Comparison of ENCODE assay signal across 32 mouse cellular contexts in genomic region chr7:126818818-126819217, GRCm38 (mm10). TPM values are rescaled to one million over a fixed set of nuclear protein-coding genes. Genes with fewer than 3 reads are reported as not detected.
DNase-seq lines count a peak whose midpoint lies in the region; ATAC-seq and TF ChIP-seq lines count a peak whose summit lies in the region.
"Had no signal": no experiment of that assay in that cellular context is flagged by ENCODE, and none has a peak within 500 bp of the region (broad histone marks: within the 10 kb centered on the region; RNA-seq: fewer than 3 reads in every experiment).

No protein-coding gene starts in this region.

- ATAC-seq in forebrain, postnatal 0 days = no peak
- no peak for ATAC-seq in forebrain, embryonic 12.5 days (ENCODE audit: low FRiP score)
- no peak for ATAC-seq in midbrain, embryonic 11.5 days (ENCODE audit: low FRiP score)
- no peak for ATAC-seq in stomach, postnatal 0 days (ENCODE audit: low FRiP score, low TSS enrichment)
- ATAC-seq: CD4-positive, CD25-positive, alpha-beta regulatory T cell, adult 4 months; hindbrain, embryonic 16.5 days; midbrain, embryonic 13.5 days had no signal

- no peak for DNase-seq in forebrain, postnatal 0 days
- no peak for DNase-seq in layer of hippocampus, adult 2 months (ENCODE audit: low spot score in 2 of 2)
- no peak for DNase-seq in layer of hippocampus, adult 9-11 months
- DNase-seq in midbrain, embryonic 11.5 days (ENCODE audit: low spot score, missing footprints) = peak; percentile 45
- DNase-seq in midbrain, embryonic 10.5 days (ENCODE audit: low spot score) = no peak
- no peak for DNase-seq in stomach, postnatal 0 days (ENCODE audit: low spot score)
- DNase-seq in embryo, embryonic 9.5 days (ENCODE audit: extremely low spot score) = no peak
- DNase-seq: adrenal gland, postnatal 10 days; cerebellum, adult 8-10 months; kidney, adult 11 months; liver, embryonic 13.5 days; right cerebral cortex, postnatal 4 days; thymus, postnatal 25 days had no signal

- TF ChIP-seq EP300 in stomach, postnatal 0 days (optimal IDR thresholded peaks at IDR 0.05) = no peak

- 45% methylated on average over 1 of the region's 1 CpGs for WGBS in forebrain, postnatal 0 days
- 38% methylated on average over 1 of the region's 1 CpGs for WGBS in forebrain, embryonic 12.5 days
- 32% methylated on average over 1 of the region's 1 CpGs for WGBS in midbrain, embryonic 11.5 days
- WGBS in midbrain, embryonic 10.5 days = 39% methylated on average over 1 of the region's 1 CpGs
- WGBS in stomach, postnatal 0 days = 23% methylated on average over 1 of the region's 1 CpGs

- no peaks in the 10 kb centered on the region for H3K27me3 ChIP-seq in forebrain, postnatal 0 days (ENCODE audit: insufficient read depth, low read length)
- peaks cover 13% of the 10 kb centered on the region; the same call in 1 of the 2 replicates for H3K27me3 ChIP-seq in forebrain, embryonic 12.5 days
- H3K27me3 ChIP-seq in midbrain, embryonic 11.5 days (ENCODE audit: control insufficient read depth, insufficient read depth, low read length) = peaks cover 2% of the 10 kb centered on the region
- peaks cover 21% of the 10 kb centered on the region for H3K27me3 ChIP-seq in midbrain, embryonic 10.5 days (ENCODE audit: low read depth, poor library complexity, severe bottlenecking)
- H3K27me3 ChIP-seq in stomach, postnatal 0 days (ENCODE audit: control insufficient read depth, insufficient read depth, low read length) = peaks cover 2% of the 10 kb centered on the region; the same call in 1 of the 2 replicates
- H3K27me3 ChIP-seq: midbrain, embryonic 13.5 days; neural tube, embryonic 13.5 days had no signal

- peak; percentile 31 for TF ChIP-seq CTCF in forebrain, postnatal 0 days (IDR thresholded peaks at IDR 0.05; ENCODE audit: low read depth)
- peak; percentile 53 for TF ChIP-seq CTCF in layer of hippocampus, adult 2 months (conservative IDR thresholded peaks at IDR 0.05)
- peak; percentile 39 for TF ChIP-seq CTCF in stomach, postnatal 0 days (IDR thresholded peaks at IDR 0.05; ENCODE audit: low read depth)

- H3K27ac ChIP-seq in forebrain, postnatal 0 days (ENCODE audit: low read depth, low read length) = no peak overlapping the region
- no peak overlapping the region for H3K27ac ChIP-seq in forebrain, embryonic 12.5 days
- no peak overlapping the region for H3K27ac ChIP-seq in layer of hippocampus, adult 2 months
- H3K27ac ChIP-seq in midbrain, embryonic 11.5 days (ENCODE audit: low read depth, low read length) = no peak overlapping the region
- no peak overlapping the region for H3K27ac ChIP-seq in midbrain, embryonic 10.5 days (replicated peaks)
- H3K27ac ChIP-seq in stomach, postnatal 0 days (replicated peaks) = no peak overlapping the region
- H3K27ac ChIP-seq: embryonic facial prominence, embryonic 15.5 days; heart, embryonic 10.5 days; limb, embryonic 12.5 days; liver, embryonic 13.5 days; midbrain, embryonic 13.5 days; neural tube, embryonic 13.5 days had no signal

- no peaks in the 10 kb centered on the region for H3K9me3 ChIP-seq in forebrain, postnatal 0 days (ENCODE audit: low read length)
- H3K9me3 ChIP-seq in forebrain, embryonic 12.5 days = no peaks in the 10 kb centered on the region
- no peaks in the 10 kb centered on the region for H3K9me3 ChIP-seq in midbrain, embryonic 11.5 days (ENCODE audit: control insufficient read depth, low read length)
- no peaks in the 10 kb centered on the region for H3K9me3 ChIP-seq in midbrain, embryonic 10.5 days (replicated peaks)
- no peaks in the 10 kb centered on the region for H3K9me3 ChIP-seq in stomach, postnatal 0 days (ENCODE audit: control insufficient read depth, low read length)
- H3K9me3 ChIP-seq: embryonic facial prominence, embryonic 15.5 days; heart, embryonic 10.5 days; limb, embryonic 12.5 days; liver, embryonic 13.5 days had no signal

- no peak overlapping the region for H3K4me3 ChIP-seq in forebrain, postnatal 0 days (ENCODE audit: low read depth, low read length)
- H3K4me3 ChIP-seq in forebrain, embryonic 12.5 days (replicated peaks) = no peak overlapping the region
- H3K4me3 ChIP-seq in layer of hippocampus, adult 2 months = no peak overlapping the region
- no peak overlapping the region for H3K4me3 ChIP-seq in midbrain, embryonic 11.5 days (ENCODE audit: low read depth, low read length)
- H3K4me3 ChIP-seq in midbrain, embryonic 10.5 days = no peak overlapping the region
- no peak overlapping the region for H3K4me3 ChIP-seq in stomach, postnatal 0 days (ENCODE audit: low read depth, low read length)
- H3K4me3 ChIP-seq: embryonic facial prominence, embryonic 15.5 days; heart, embryonic 10.5 days; limb, embryonic 12.5 days; liver, embryonic 13.5 days; midbrain, embryonic 13.5 days; myocyte; neural tube, embryonic 13.5 days had no signal

- no peak overlapping the region for H3K9ac ChIP-seq in forebrain, postnatal 0 days
- no peak overlapping the region for H3K9ac ChIP-seq in forebrain, embryonic 12.5 days
- no peak overlapping the region for H3K9ac ChIP-seq in midbrain, embryonic 11.5 days (ENCODE audit: low read length)
- H3K9ac ChIP-seq in stomach, postnatal 0 days (ENCODE audit: low read length) = no peak overlapping the region
- H3K9ac ChIP-seq: embryonic facial prominence, embryonic 15.5 days; limb, embryonic 12.5 days; liver, embryonic 13.5 days; midbrain, embryonic 13.5 days; neural tube, embryonic 13.5 days had no signal

- H3K36me3 ChIP-seq in forebrain, postnatal 0 days (ENCODE audit: insufficient read depth) = no peaks in the 10 kb centered on the region
- H3K36me3 ChIP-seq in forebrain, embryonic 12.5 days (replicated peaks) = no peaks in the 10 kb centered on the region
- no peaks in the 10 kb centered on the region for H3K36me3 ChIP-seq in midbrain, embryonic 11.5 days (ENCODE audit: control insufficient read depth, insufficient read depth, low read length)
- no peaks in the 10 kb centered on the region for H3K36me3 ChIP-seq in midbrain, embryonic 10.5 days
- no peaks in the 10 kb centered on the region for H3K36me3 ChIP-seq in stomach, postnatal 0 days (ENCODE audit: control insufficient read depth, insufficient read depth, low read length)
- H3K36me3 ChIP-seq: embryonic facial prominence, embryonic 15.5 days; heart, embryonic 10.5 days; limb, embryonic 12.5 days; liver, embryonic 13.5 days; midbrain, embryonic 13.5 days; neural tube, embryonic 13.5 days had no signal

- H3K4me1 ChIP-seq in forebrain, postnatal 0 days (ENCODE audit: insufficient read depth) = peaks cover 7% of the 10 kb centered on the region; the same call in 1 of the 2 replicates
- H3K4me1 ChIP-seq in forebrain, embryonic 12.5 days = peaks cover 19% of the 10 kb centered on the region
- peaks cover 11% of the 10 kb centered on the region for H3K4me1 ChIP-seq in midbrain, embryonic 11.5 days (ENCODE audit: control insufficient read depth, insufficient read depth, low read length)
- H3K4me1 ChIP-seq in midbrain, embryonic 10.5 days = peaks cover 23% of the 10 kb centered on the region
- H3K4me1 ChIP-seq in stomach, postnatal 0 days (replicated peaks; ENCODE audit: control insufficient read depth, insufficient read depth) = no peaks in the 10 kb centered on the region

- no peak overlapping the region for H3K4me2 ChIP-seq in forebrain, postnatal 0 days (ENCODE audit: low read depth)
- H3K4me2 ChIP-seq in forebrain, embryonic 12.5 days = no peak overlapping the region
- H3K4me2 ChIP-seq in midbrain, embryonic 11.5 days = no peak overlapping the region
- H3K4me2 ChIP-seq in stomach, postnatal 0 days (replicated peaks; ENCODE audit: low read depth) = no peak overlapping the region
- H3K4me2 ChIP-seq: embryonic facial prominence, embryonic 15.5 days; limb, embryonic 12.5 days; liver, embryonic 13.5 days; midbrain, embryonic 13.5 days; neural tube, embryonic 13.5 days had no signal

RNA-seq across cellular contexts. Expression of gene 4930451I11Rik, which starts 12.6 kb away (rescaled TPM):
- total RNA-seq in forebrain, postnatal 0 days (2014; rRNA removed) = not detected in 2 replicates
- 0.62 TPM in 1 of 2 replicates, not detected in the other for polyA plus RNA-seq in forebrain, postnatal 0 days (2015; fragmentation: Nextera tagmentation; extraction: Ambion mirVana)
- polyA plus RNA-seq in forebrain, embryonic 12.5 days (2016; fragmentation: Nextera tagmentation; extraction: Ambion mirVana) = not detected in 2 replicates
- not detected for total RNA-seq in layer of hippocampus, adult 2 months (2021)
- polyA plus RNA-seq in midbrain, embryonic 11.5 days (2014; fragmentation: Nextera tagmentation; extraction: Ambion mirVana) = not detected in 2 replicates
- polyA plus RNA-seq in midbrain, embryonic 10.5 days (2016; fragmentation: Nextera tagmentation; extraction: Ambion mirVana) = not detected in 2 replicates
- polyA plus RNA-seq in stomach, postnatal 0 days (2015; fragmentation: Nextera tagmentation; extraction: Ambion mirVana) = not detected in 2 replicates
- total RNA-seq: adrenal gland, postnatal 10 days; gastrocnemius, adult 18-20 months; hematopoietic stem cell, adult 5-6 weeks; layer of hippocampus, postnatal 25 days; left cerebral cortex, postnatal 10 days; megakaryocyte progenitor cell, adult 5-6 weeks had no signal
- polyA plus RNA-seq: CD4-positive, CD25-positive, alpha-beta regulatory T cell, adult 4 months; embryonic facial prominence, embryonic 15.5 days; gonadal fat pad, adult 2 months; heart, embryonic 10.5 days; heart, embryonic 16.5 days; kidney, embryonic 16.5 days; limb, embryonic 12.5 days; liver, embryonic 13.5 days; lung, embryonic 16.5 days; midbrain, embryonic 13.5 days; myocyte; neural tube, embryonic 13.5 days; stomach, embryonic 14.5 days had no signal

RNA-seq across cellular contexts. Expression of gene Fam57b, which starts 21.4 kb away (rescaled TPM):
- total RNA-seq in forebrain, postnatal 0 days (2014; rRNA removed) = 33.2 and 34.4 TPM in 2 replicates
- 39.0 and 42.6 TPM in 2 replicates for polyA plus RNA-seq in forebrain, postnatal 0 days (2015; fragmentation: Nextera tagmentation; extraction: Ambion mirVana)
- polyA plus RNA-seq in forebrain, embryonic 12.5 days (2016; fragmentation: Nextera tagmentation; extraction: Ambion mirVana) = 16.2 and 17.6 TPM in 2 replicates
- total RNA-seq in layer of hippocampus, adult 2 months (2021) = 10 to 100 TPM; 73.8 to 74.7 TPM
- polyA plus RNA-seq in midbrain, embryonic 11.5 days (2014; fragmentation: Nextera tagmentation; extraction: Ambion mirVana) = 10.5 and 11.1 TPM in 2 replicates
- polyA plus RNA-seq in midbrain, embryonic 10.5 days (2016; fragmentation: Nextera tagmentation; extraction: Ambion mirVana) = 4.1 and 7.7 TPM in 2 replicates
- polyA plus RNA-seq in stomach, postnatal 0 days (2015; fragmentation: Nextera tagmentation; extraction: Ambion mirVana) = 0.57 and 0.59 TPM in 2 replicates
- total RNA-seq: hematopoietic stem cell, adult 5-6 weeks; megakaryocyte progenitor cell, adult 5-6 weeks had no signal
- polyA plus RNA-seq: CD4-positive, CD25-positive, alpha-beta regulatory T cell, adult 4 months had no signal

RNA-seq across cellular contexts. Expression of gene Ppp4c, which starts 26.5 kb away (rescaled TPM):
- total RNA-seq in forebrain, postnatal 0 days (2014; rRNA removed) = 114 and 119 TPM in 2 replicates
- 161 and 172 TPM in 2 replicates for polyA plus RNA-seq in forebrain, postnatal 0 days (2015; fragmentation: Nextera tagmentation; extraction: Ambion mirVana)
- 310 and 320 TPM in 2 replicates for polyA plus RNA-seq in forebrain, embryonic 12.5 days (2016; fragmentation: Nextera tagmentation; extraction: Ambion mirVana)
- total RNA-seq in layer of hippocampus, adult 2 months (2021) = 10 to 100 TPM; 50.2 to 54.9 TPM
- 335 and 336 TPM in 2 replicates for polyA plus RNA-seq in midbrain, embryonic 11.5 days (2014; fragmentation: Nextera tagmentation; extraction: Ambion mirVana)
- 376 and 407 TPM in 2 replicates for polyA plus RNA-seq in midbrain, embryonic 10.5 days (2016; fragmentation: Nextera tagmentation; extraction: Ambion mirVana)
- polyA plus RNA-seq in stomach, postnatal 0 days (2015; fragmentation: Nextera tagmentation; extraction: Ambion mirVana) = 118 and 122 TPM in 2 replicates

RNA-seq across cellular contexts. Expression of gene Doc2a, which starts 28.4 kb away (rescaled TPM):
- 35.7 and 148 TPM in 2 replicates for total RNA-seq in forebrain, postnatal 0 days (2014; rRNA removed)
- 31.5 and 32.5 TPM in 2 replicates for polyA plus RNA-seq in forebrain, postnatal 0 days (2015; fragmentation: Nextera tagmentation; extraction: Ambion mirVana)
- 5.5 and 6.6 TPM in 2 replicates for polyA plus RNA-seq in forebrain, embryonic 12.5 days (2016; fragmentation: Nextera tagmentation; extraction: Ambion mirVana)
- total RNA-seq in layer of hippocampus, adult 2 months (2021) = 10 to 100 TPM; 19.2 to 20.5 TPM
- 4.1 and 4.8 TPM in 2 replicates for polyA plus RNA-seq in midbrain, embryonic 11.5 days (2014; fragmentation: Nextera tagmentation; extraction: Ambion mirVana)
- 6.6 and 8.4 TPM in 2 replicates for polyA plus RNA-seq in midbrain, embryonic 10.5 days (2016; fragmentation: Nextera tagmentation; extraction: Ambion mirVana)
- 0.15 and 0.41 TPM in 2 replicates for polyA plus RNA-seq in stomach, postnatal 0 days (2015; fragmentation: Nextera tagmentation; extraction: Ambion mirVana)
- total RNA-seq: gastrocnemius, adult 18-20 months; hematopoietic stem cell, adult 5-6 weeks; megakaryocyte progenitor cell, adult 5-6 weeks had no signal
- polyA plus RNA-seq: CD4-positive, CD25-positive, alpha-beta regulatory T cell, adult 4 months; gonadal fat pad, adult 2 months; heart, embryonic 16.5 days; myocyte had no signal

RNA-seq across cellular contexts. Expression of gene Tbx6, which starts 37.5 kb away (rescaled TPM):
- 0.31 and 0.38 TPM in 2 replicates for total RNA-seq in forebrain, postnatal 0 days (2014; rRNA removed)
- 0.10 and 0.11 TPM in 2 replicates for polyA plus RNA-seq in forebrain, postnatal 0 days (2015; fragmentation: Nextera tagmentation; extraction: Ambion mirVana)
- 0.33 and 0.56 TPM in 2 replicates for polyA plus RNA-seq in forebrain, embryonic 12.5 days (2016; fragmentation: Nextera tagmentation; extraction: Ambion mirVana)
- 1 to 10 TPM in 1 of 2 experiments, under 1 TPM in 1; 0.54 to 1.0 TPM for total RNA-seq in layer of hippocampus, adult 2 months (2021)
- 0.20 and 0.43 TPM in 2 replicates for polyA plus RNA-seq in midbrain, embryonic 11.5 days (2014; fragmentation: Nextera tagmentation; extraction: Ambion mirVana)
- 0.42 and 0.64 TPM in 2 replicates for polyA plus RNA-seq in midbrain, embryonic 10.5 days (2016; fragmentation: Nextera tagmentation; extraction: Ambion mirVana)
- polyA plus RNA-seq in stomach, postnatal 0 days (2015; fragmentation: Nextera tagmentation; extraction: Ambion mirVana) = 0.08 and 0.18 TPM in 2 replicates
- total RNA-seq: hematopoietic stem cell, adult 5-6 weeks had no signal
